Mouse (Mus musculus) MEL (cell line): ENCODE data around the gene Ctc1. TPM values are rescaled to one million over a fixed set of nuclear protein-coding genes. Genes with fewer than 3 reads are reported as not detected.
A peak's percentile ranks its signal among the peaks of the same experiment; 100 is the strongest.

ENCODE experiments used
- DNase-seq: peaks from one replicate; pipeline ENCODE4 v3.0.0; 2011; ENCODE audit warnings: low read depth, low spot score
- H3K27ac ChIP-seq: 2 replicates; pipeline ENCODE4 v1.5.1; 2012; ENCODE audit warnings: low read depth, mild to moderate bottlenecking, control low read depth, low read length, moderate library complexity; ENCODE audit not compliant: control insufficient read depth
- H3K27me3 ChIP-seq, 2 experiments: fragments of 150-350 bp in 1 of 2; sonication (generic) in 1 of 2; 2 replicates each; pipeline ENCODE4 v1.6.1; 2012; ENCODE audit warnings: low read length in 2 of 2, mild to moderate bottlenecking in 2 of 2, improper control_type of control experiment in 1 of 2, moderate library complexity in 1 of 2; ENCODE audit not compliant: insufficient read depth in 2 of 2, control insufficient read depth in 1 of 2
- H3K36me3 ChIP-seq, 2 experiments: 2 replicates each; pipeline ENCODE4 v1.6.1; 2012 to 2014; ENCODE audit warnings: low read length in 2 of 2, improper control_type of control experiment in 1 of 2, inconsistent platforms in 1 of 2, mild to moderate bottlenecking in 1 of 2; ENCODE audit not compliant: insufficient read depth in 2 of 2, control insufficient read depth in 1 of 2
- H3K4me1 ChIP-seq, 2 experiments: fragments of 150-350 bp in 1 of 2; sonication (generic) in 1 of 2; 2 replicates each; pipeline ENCODE4 v1.6.1; 2012; ENCODE audit warnings: low read length in 2 of 2, improper control_type of control experiment in 1 of 2, mild to moderate bottlenecking in 1 of 2; ENCODE audit not compliant: insufficient read depth in 2 of 2, control insufficient read depth in 1 of 2
- H3K4me3 ChIP-seq, 2 experiments: fragments of 150-350 bp in 1 of 2; sonication (generic) in 1 of 2; 2 replicates each; pipeline ENCODE4 v1.5.1; 2012; ENCODE audit warnings: low read depth in 2 of 2, low read length in 2 of 2, mild to moderate bottlenecking in 2 of 2, moderate library complexity in 2 of 2, control low read depth in 1 of 2, improper control_type of control experiment in 1 of 2; ENCODE audit not compliant: control insufficient read depth in 1 of 2, insufficient read depth in 1 of 2
- H3K79me2 ChIP-seq: 2 replicates; pipeline ENCODE4 v1.6.1; 2012; ENCODE audit warnings: mild to moderate bottlenecking, low read length, moderate library complexity; ENCODE audit not compliant: control insufficient read depth, poor library complexity, insufficient read depth
- H3K9ac ChIP-seq: 2 replicates; pipeline ENCODE4 v1.6.1; 2012; ENCODE audit warnings: low read depth, mild to moderate bottlenecking, control low read depth, low read length, moderate library complexity; ENCODE audit not compliant: control insufficient read depth, poor library complexity, severe bottlenecking
- H3K9me3 ChIP-seq: fragments of 150-350 bp; sonication (generic); replicated peaks from 2 replicates; pipeline ENCODE4 v1.6.1; 2012; ENCODE audit warnings: mild to moderate bottlenecking, low read length, improper control_type of control experiment, moderate library complexity; ENCODE audit not compliant: insufficient read depth
- CTCF ChIP-seq, 3 experiments: IDR thresholded peaks in 2 of 3; conservative IDR thresholded peaks in 1 of 3; 2 replicates each; pipeline ENCODE4 v1.5.1; 2011 to 2012; ENCODE audit warnings: low read length in 3 of 3, low read depth in 2 of 3, mild to moderate bottlenecking in 2 of 3, improper control_type of control experiment in 1 of 3, inconsistent platforms in 1 of 3, mixed read lengths in 1 of 3, moderate library complexity in 1 of 3; ENCODE audit not compliant: control insufficient read depth in 1 of 3, insufficient read depth in 1 of 3, poor library complexity in 1 of 3, severe bottlenecking in 1 of 3
- MAFK ChIP-seq: IDR thresholded peaks from 2 replicates; pipeline ENCODE4 v1.6.1; 2011; ENCODE audit warnings: low read depth, mild to moderate bottlenecking, low read length, improper control_type of control experiment, borderline replicate concordance
- MAX ChIP-seq: IDR thresholded peaks from 2 replicates; pipeline ENCODE4 v1.6.1; 2011; ENCODE audit warnings: low read length, improper control_type of control experiment
- MEF2A ChIP-seq: IDR thresholded peaks from 2 replicates; pipeline ENCODE4 v1.6.1; 2014; ENCODE audit warnings: low read depth, mild to moderate bottlenecking, inconsistent platforms, low read length, improper control_type of control experiment; ENCODE audit not compliant: poor library complexity, insufficient replicate concordance, severe bottlenecking; ENCODE audit errors: extremely low read depth
- MXI1 ChIP-seq: IDR thresholded peaks from 2 replicates; pipeline ENCODE4 v1.6.1; 2011; ENCODE audit warnings: mild to moderate bottlenecking, low read depth, low read length, improper control_type of control experiment
- MYC ChIP-seq: IDR thresholded peaks from 2 replicates; pipeline ENCODE4 v1.6.1; 2011; ENCODE audit warnings: low read depth, mild to moderate bottlenecking, low read length, improper control_type of control experiment, moderate library complexity
- NRF1 ChIP-seq: IDR thresholded peaks from 2 replicates; pipeline ENCODE4 v1.6.1; 2014; ENCODE audit warnings: low read depth, mild to moderate bottlenecking, inconsistent platforms, low read length, improper control_type of control experiment, moderate library complexity; ENCODE audit not compliant: poor library complexity, insufficient read depth, severe bottlenecking
- POLR2A ChIP-seq, 2 experiments: IDR thresholded peaks; 2 replicates each; pipeline ENCODE4 v1.6.1; 2011 to 2012; ENCODE audit warnings: low read length in 2 of 2, mild to moderate bottlenecking in 2 of 2, control low read depth in 1 of 2, improper control_type of control experiment in 1 of 2, low read depth in 1 of 2, moderate library complexity in 1 of 2; ENCODE audit not compliant: control insufficient read depth in 1 of 2, insufficient read depth in 1 of 2, poor library complexity in 1 of 2
- POLR2AphosphoS2 ChIP-seq: IDR thresholded peaks from 2 replicates; pipeline ENCODE4 v1.6.1; 2011; ENCODE audit warnings: low read length, improper control_type of control experiment
- SMC3 ChIP-seq: IDR thresholded peaks from 2 replicates; pipeline ENCODE4 v1.6.1; 2011; ENCODE audit warnings: low read depth, low read length, improper control_type of control experiment
- ZKSCAN1 ChIP-seq: IDR thresholded peaks from 2 replicates; pipeline ENCODE4 v1.6.1; 2012; ENCODE audit warnings: low read depth, mild to moderate bottlenecking, inconsistent platforms, low read length, improper control_type of control experiment, moderate library complexity
- ZMIZ1 ChIP-seq: IDR thresholded peaks from 2 replicates; pipeline ENCODE4 v1.6.1; 2012; ENCODE audit warnings: low read depth, mild to moderate bottlenecking, inconsistent platforms, low read length, improper control_type of control experiment, moderate library complexity
- polyA plus RNA-seq, 2 experiments: library from polyadenylated mRNA; stranded (reverse) in 1 of 2; unstranded in 1 of 2; fragments of >175 nt in 1 of 2; fragments of >200 nt in 1 of 2; gene quantifications; 2 replicates each; pipeline versions ENCODE4 v1.2.1 to v1.2.4; 2012; ENCODE audit warnings: low replicate concordance in 2 of 2, low read depth in 1 of 2; ENCODE audit not compliant: insufficient read length in 2 of 2, insufficient read depth in 1 of 2, missing spikeins in 1 of 2
- total RNA-seq: library from RNA; depleted of rRNA; stranded (reverse); fragments of 300-350 nt; gene quantifications from 2 replicates; pipeline ENCODE4 v1.2.3, GENCODE M21; 2012; rRNA removed

Ctc1 gene
- total and polyA plus RNA-seq, 3 experiments = 16.0 to 59.1 TPM; not detected in 1

DNA sequence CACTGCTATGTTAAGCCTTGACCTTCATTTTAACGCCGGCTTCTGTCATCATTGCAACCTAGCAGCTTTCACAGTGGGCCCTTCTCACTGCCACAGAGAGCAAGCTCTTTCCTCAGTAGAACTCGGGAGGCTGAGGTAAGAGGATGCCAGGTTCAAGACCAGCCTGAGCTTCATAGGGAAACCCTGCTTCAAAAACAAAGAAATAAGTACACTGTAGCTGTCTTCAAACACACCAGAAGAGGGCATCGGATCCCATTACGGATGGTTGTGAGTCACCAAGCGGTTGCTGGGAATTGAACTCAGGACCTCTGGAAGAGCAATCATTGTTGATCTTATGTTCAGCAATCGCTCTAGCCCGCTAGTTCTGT lies 65.1 kb downstream of the Ctc1 start:
- H3K9me3 ChIP-seq = no peaks in the 10 kb centered on the region
- TF ChIP-seq MXI1 (no peak), MAFK (no peak), POLR2A (IDR thresholded peaks at IDR 0.05; ENCODE audit: control insufficient read depth in 1 of 2, insufficient read depth in 1 of 2, low read depth in 1 of 2, low read length in 2 of 2, poor library complexity in 1 of 2) (no peak), SMC3 (peak; percentile 9; the same call in 1 of the 2 replicates), ZMIZ1 (no peak), MYC (no peak), NRF1 (no peak)
- no peak overlapping the region for H3K9ac ChIP-seq
- peaks cover 0 to 12% of the 10 kb centered on the region in 2 experiments; a peak in 3 of 4 replicates for H3K4me1 ChIP-seq
- H3K27ac ChIP-seq = no peak overlapping the region
- H3K79me2 ChIP-seq = no peaks in the 10 kb centered on the region
- peaks cover 0 to 3% of the 10 kb centered on the region in 2 experiments; a peak in 1 of 4 replicates for H3K36me3 ChIP-seq
- H3K27me3 ChIP-seq = no peaks in the 10 kb centered on the region; a peak in 3 of 4 replicates
- no peak overlapping the region for H3K4me3 ChIP-seq
- no peak for DNase-seq

DNA sequence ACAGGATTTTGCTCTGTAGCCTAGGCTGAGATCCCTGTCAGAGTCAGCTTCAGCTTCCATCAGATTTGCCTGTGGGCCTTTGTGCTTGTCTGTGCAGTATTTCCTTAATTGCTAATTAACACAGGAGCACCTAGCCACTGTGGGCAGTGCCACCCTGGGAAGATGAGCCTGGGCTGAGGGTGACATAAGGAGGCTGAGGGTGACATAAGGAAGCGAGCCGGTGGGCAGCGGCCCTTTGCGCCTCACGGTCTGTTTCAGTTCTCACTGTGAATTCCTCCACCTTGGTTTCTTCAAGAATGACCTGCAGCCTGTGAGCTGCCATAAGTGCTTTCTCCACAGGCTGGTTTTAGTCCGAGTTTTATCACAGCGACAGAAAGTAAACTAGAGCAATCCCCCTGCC lies 65.9 kb downstream of the Ctc1 start:
- Histone ChIP-seq H3K79me2 (no peaks in the 10 kb centered on the region), H3K4me1 (peaks cover 0 to 12% of the 10 kb centered on the region in 2 experiments; a peak in 3 of 4 replicates), H3K9ac (no peak overlapping the region), H3K4me3 (no peak overlapping the region), H3K27me3 (no peaks in the 10 kb centered on the region; a peak in 3 of 4 replicates), H3K27ac (no peak overlapping the region), H3K36me3 (peaks cover 0 to 3% of the 10 kb centered on the region in 2 experiments; a peak in 1 of 4 replicates)
- TF ChIP-seq ZKSCAN1 = no peak
- TF ChIP-seq, all 39 proteins: peak for 0
- no peaks in the 10 kb centered on the region for H3K9me3 ChIP-seq
- no peak for DNase-seq

DNA sequence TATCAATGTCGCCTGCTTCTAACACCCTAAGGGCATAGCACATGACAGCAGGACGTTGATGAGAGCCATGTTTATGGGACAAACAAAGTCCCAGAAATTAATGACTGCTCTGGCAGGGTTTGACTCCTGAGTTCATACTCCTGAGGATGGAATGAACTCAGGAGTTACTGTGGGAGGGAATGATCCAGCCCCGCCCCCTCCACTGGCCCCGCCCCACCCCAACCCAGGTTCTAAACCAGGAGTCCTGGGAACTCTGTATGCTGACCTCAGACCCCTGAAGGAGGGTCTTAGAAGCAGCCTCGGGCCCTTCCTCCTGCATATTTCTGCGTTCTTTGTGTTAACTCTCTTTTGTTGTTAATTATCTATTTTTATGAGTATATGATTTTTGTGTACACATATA lies 69.9 kb downstream of the Ctc1 start:
- Histone ChIP-seq H3K4me1 (peaks cover 3 to 16% of the 10 kb centered on the region in 2 experiments; a peak in 3 of 4 replicates), H3K79me2 (peaks cover 17% of the 10 kb centered on the region), H3K27ac (no peak overlapping the region), H3K4me3 (no peak overlapping the region), H3K9me3 (no peaks in the 10 kb centered on the region), H3K36me3 (peaks cover 2 to 5% of the 10 kb centered on the region in 2 experiments; a peak in 2 of 4 replicates), H3K9ac (no peak overlapping the region), H3K27me3 (no peaks in the 10 kb centered on the region; a peak in 3 of 4 replicates)
- no peak for TF ChIP-seq CTCF (IDR thresholded peaks at IDR 0.05 in 2 of 3, conservative IDR thresholded peaks at IDR 0.05 in 1 of 3; ENCODE audit: control insufficient read depth in 1 of 3, insufficient read depth in 1 of 3, low read depth in 2 of 3, low read length in 3 of 3, poor library complexity in 1 of 3, severe bottlenecking in 1 of 3)
- TF ChIP-seq MEF2A = no peak
- TF ChIP-seq MAX = no peak
- no peak for TF ChIP-seq SMC3
- no peak for TF ChIP-seq POLR2AphosphoS2
- no peak for TF ChIP-seq MXI1
- no peak for DNase-seq

Other genes with a start within 250 kb of the Ctc1 start
- gene Ndel1, start 144.1 kb upstream of the Ctc1 start, total RNA-seq = 59.6 and 70.7 TPM in 2 replicates
- gene Ndel1, start 144.1 kb upstream of the Ctc1 start, polyA plus RNA-seq = 10 to 100 TPM; 55.0 to 61.2 TPM
- 0.23 TPM in 2 replicates for gene Rnf222, start 127.4 kb upstream of the Ctc1 start, total RNA-seq
- under 1 TPM in 1 of 2 experiments, not detected in 1; 0.28 TPM for gene Rnf222, start 127.4 kb upstream of the Ctc1 start, polyA plus RNA-seq
- gene Rpl26, start 114.3 kb upstream of the Ctc1 start, total RNA-seq = 5,179 and 5,512 TPM in 2 replicates
- 1,000 to 10,000 TPM in 1 of 2 experiments, not detected in 1; 3,167 TPM for gene Rpl26, start 114.3 kb upstream of the Ctc1 start, polyA plus RNA-seq
- not detected in 2 replicates for gene Odf4, start 88.8 kb upstream of the Ctc1 start, total RNA-seq
- gene Odf4, start 88.8 kb upstream of the Ctc1 start, polyA plus RNA-seq = not detected
- 0.23 TPM in 1 of 2 replicates, not detected in the other for gene Arhgef15, start 58.4 kb upstream of the Ctc1 start, total RNA-seq
- under 1 TPM in 1 of 2 experiments, not detected in 1; 0.74 TPM for gene Arhgef15, start 58.4 kb upstream of the Ctc1 start, polyA plus RNA-seq
- gene Slc25a35, start 47.8 kb upstream of the Ctc1 start, total RNA-seq = 3.3 and 4.9 TPM in 2 replicates
- gene Slc25a35, start 47.8 kb upstream of the Ctc1 start, polyA plus RNA-seq = 1 to 10 TPM in 1 of 2 experiments, not detected in 1; 3.3 TPM
- 182 and 207 TPM in 2 replicates for gene Rangrf, start 40.7 kb upstream of the Ctc1 start, total RNA-seq
- gene Rangrf, start 40.7 kb upstream of the Ctc1 start, polyA plus RNA-seq = 100 to 1,000 TPM in 1 of 2 experiments, not detected in 1; 159 TPM
- 124 and 130 TPM in 2 replicates for gene Pfas, start 7.5 kb upstream of the Ctc1 start, total RNA-seq
- gene Pfas, start 7.5 kb upstream of the Ctc1 start, polyA plus RNA-seq = 100 to 1,000 TPM in 1 of 2 experiments, 10 to 100 TPM in 1; 63.5 to 149 TPM
- 120 and 124 TPM in 2 replicates for gene Aurkb, start 29.7 kb downstream of the Ctc1 start, total RNA-seq
- 100 to 1,000 TPM; 159 to 170 TPM for gene Aurkb, start 29.7 kb downstream of the Ctc1 start, polyA plus RNA-seq
- 9.2 and 10.2 TPM in 2 replicates for gene Borcs6, start 43.8 kb downstream of the Ctc1 start, total RNA-seq
- 1 to 10 TPM in 1 of 2 experiments, not detected in 1; 9.3 TPM for gene Borcs6, start 43.8 kb downstream of the Ctc1 start, polyA plus RNA-seq
- gene Tmem107, start 54.9 kb downstream of the Ctc1 start, total RNA-seq = 44.8 and 47.0 TPM in 2 replicates
- gene Tmem107, start 54.9 kb downstream of the Ctc1 start, polyA plus RNA-seq = 10 to 100 TPM in 1 of 2 experiments, not detected in 1; 79.5 TPM
- gene Vamp2, start 72.6 kb downstream of the Ctc1 start, total RNA-seq = 3.3 and 4.2 TPM in 2 replicates
- gene Vamp2, start 72.6 kb downstream of the Ctc1 start, polyA plus RNA-seq = 10 to 100 TPM in 1 of 2 experiments, not detected in 1; 28.9 TPM
- gene Per1, start 79.3 kb downstream of the Ctc1 start, total RNA-seq = 4.5 and 5.6 TPM in 2 replicates
- 10 to 100 TPM in 1 of 2 experiments, not detected in 1; 34.9 TPM for gene Per1, start 79.3 kb downstream of the Ctc1 start, polyA plus RNA-seq
- 0.08 TPM in 1 of 2 replicates, not detected in the other for gene Hes7, start 104.5 kb downstream of the Ctc1 start, total RNA-seq
- gene Hes7, start 104.5 kb downstream of the Ctc1 start, polyA plus RNA-seq = 1 to 10 TPM in 1 of 2 experiments, not detected in 1; 1.4 TPM
- gene 9130213A22Rik, start 106.7 kb downstream of the Ctc1 start, total RNA-seq = 0.08 TPM in 1 of 2 replicates, not detected in the other
- under 1 TPM in 1 of 2 experiments, not detected in 1; 0.26 TPM for gene 9130213A22Rik, start 106.7 kb downstream of the Ctc1 start, polyA plus RNA-seq
- not detected in 2 replicates for gene Aloxe3, start 110.0 kb downstream of the Ctc1 start, total RNA-seq
- under 1 TPM in 1 of 2 experiments, not detected in 1; 0.13 TPM for gene Aloxe3, start 110.0 kb downstream of the Ctc1 start, polyA plus RNA-seq
- not detected in 2 replicates for gene Alox12b, start 141.1 kb downstream of the Ctc1 start, total RNA-seq
- not detected for gene Alox12b, start 141.1 kb downstream of the Ctc1 start, polyA plus RNA-seq
- 0.31 and 0.56 TPM in 2 replicates for gene Alox8, start 181.9 kb downstream of the Ctc1 start, total RNA-seq
- gene Alox8, start 181.9 kb downstream of the Ctc1 start, polyA plus RNA-seq = under 1 TPM in 1 of 2 experiments, not detected in 1; 0.07 TPM
- gene Gucy2e, start 221.1 kb downstream of the Ctc1 start, total RNA-seq = not detected in 2 replicates
- not detected for gene Gucy2e, start 221.1 kb downstream of the Ctc1 start, polyA plus RNA-seq